Mouse (Mus musculus) kidney, adult 2 months (tissue): Measurements from ENCODE around the gene Ankrd12.

Experiments
- CTCF ChIP-seq: fragments of 200-500 bp; conservative IDR thresholded peaks from 2 replicates; pipeline ENCODE4 v1.5.1; 2011; ENCODE audit warnings: low read depth, mild to moderate bottlenecking, control low read depth, low read length, moderate library complexity, mixed read lengths; ENCODE audit not compliant: insufficient read depth, insufficient read length
- POLR2A ChIP-seq: fragments of 200-500 bp; IDR thresholded peaks from one replicate; pipeline ENCODE4 v1.6.1; 2011; ENCODE audit warnings: low read depth, low read length, control low read depth

GRCm38 (mm10) chr17:65957782-65958325, 119.0 kb downstream of the Ankrd12 start:
- no peak for TF ChIP-seq POLR2A
- TF ChIP-seq CTCF = no peak
